ENCODE assay signal across 26 mouse cellular contexts in genomic region chr3:136821993-136822392, GRCm38 (mm10).
DNase-seq lines count a peak whose midpoint lies in the region; ATAC-seq and TF ChIP-seq lines count a peak whose summit lies in the region.
"Had no signal": no experiment of that assay in that cellular context is flagged by ENCODE, and none has a peak within 500 bp of the region (broad histone marks: within the 10 kb centered on the region; RNA-seq: fewer than 3 reads in every experiment).

No protein-coding gene starts in this region.

- H3K4me3 ChIP-seq in layer of hippocampus, adult 2 months = no peak overlapping the region
- no peak overlapping the region for H3K4me3 ChIP-seq in G1E (ENCODE audit: low read depth, low read length)
- no peak overlapping the region for H3K4me3 ChIP-seq in hindbrain, embryonic 16.5 days (ENCODE audit: low read length)
- H3K4me3 ChIP-seq: embryonic facial prominence, embryonic 10.5 days; embryonic facial prominence, embryonic 12.5 days; forebrain, embryonic 13.5 days; forebrain, embryonic 15.5 days had no signal

- H3K27ac ChIP-seq in layer of hippocampus, adult 2 months = peak overlapping the region; percentile 75; the same call in 1 of the 2 replicates
- no peak overlapping the region for H3K27ac ChIP-seq in hindbrain, embryonic 16.5 days (ENCODE audit: low read depth, low read length)
- H3K27ac ChIP-seq: embryonic facial prominence, embryonic 10.5 days; embryonic facial prominence, embryonic 12.5 days; forebrain, embryonic 13.5 days; forebrain, embryonic 15.5 days had no signal

- H3K4me1 ChIP-seq in G1E (ENCODE audit: insufficient read depth, low read depth, low read length) = peaks cover 35% of the 10 kb centered on the region
- H3K4me1 ChIP-seq in hindbrain, embryonic 16.5 days (ENCODE audit: control insufficient read depth, insufficient read depth, low read depth, low read length) = no peaks in the 10 kb centered on the region
- H3K4me1 ChIP-seq: embryonic facial prominence, embryonic 10.5 days; embryonic facial prominence, embryonic 12.5 days; forebrain, embryonic 13.5 days; forebrain, embryonic 15.5 days had no signal

- no peaks in the 10 kb centered on the region for H3K9me3 ChIP-seq in G1E (replicated peaks)
- no peaks in the 10 kb centered on the region for H3K9me3 ChIP-seq in hindbrain, embryonic 16.5 days (ENCODE audit: control insufficient read depth, low read length)
- H3K9me3 ChIP-seq: embryonic facial prominence, embryonic 10.5 days; embryonic facial prominence, embryonic 12.5 days; forebrain, embryonic 13.5 days; forebrain, embryonic 15.5 days had no signal

- TF ChIP-seq CTCF in layer of hippocampus, adult 2 months (conservative IDR thresholded peaks at IDR 0.05) = no peak
- TF ChIP-seq CTCF in G1E (IDR thresholded peaks at IDR 0.05; ENCODE audit: low read depth, low read length) = no peak

- no peak for DNase-seq in layer of hippocampus, adult 2 months (ENCODE audit: low spot score in 2 of 2)
- no peak for DNase-seq in layer of hippocampus, adult 8-10 months (ENCODE audit: low spot score in 2 of 2)
- peak; percentile 37 for DNase-seq in 416B (ENCODE audit: low read depth)
- no peak for DNase-seq in G1E (ENCODE audit: low spot score)
- DNase-seq in embryo, embryonic 10.5 days (ENCODE audit: low spot score) = no peak
- DNase-seq in heart, postnatal 25 days (ENCODE audit: low spot score) = no peak
- DNase-seq: adrenal gland, adult 2 months; adrenal gland, postnatal 10 days; adrenal gland, postnatal 25 days; B cell, adult 2 months; cerebellum, adult 11 months; cerebellum, adult 18-20 months; cerebellum, adult 8-10 months; cerebellum, adult 9-11 months; cerebellum, postnatal 14 days; cerebellum, postnatal 36 days; forebrain, postnatal 0 days had no signal

- peak; percentile 70 for ATAC-seq in G1E (ENCODE audit: extremely low read depth, insufficient number of reproducible peaks, low FRiP score, poor library complexity, severe bottlenecking)
- ATAC-seq in megakaryocyte progenitor cell, adult 5-6 weeks (replicated peaks; ENCODE audit: poor library complexity) = peak; percentile 52
- no peak for ATAC-seq in hindbrain, embryonic 16.5 days
- ATAC-seq: CD4-positive, CD25-positive, alpha-beta regulatory T cell, adult 4 months; forebrain, embryonic 13.5 days; Patski had no signal

- 82% methylated on average over 2 of the region's 2 CpGs for WGBS in hindbrain, embryonic 16.5 days

- H3K9ac ChIP-seq in hindbrain, embryonic 16.5 days (ENCODE audit: low read depth, low read length) = no peak overlapping the region
- H3K9ac ChIP-seq: embryonic facial prominence, embryonic 12.5 days; forebrain, embryonic 13.5 days; forebrain, embryonic 15.5 days; forebrain, postnatal 0 days had no signal

- H3K4me2 ChIP-seq in hindbrain, embryonic 16.5 days (ENCODE audit: low read length) = no peak overlapping the region
- H3K4me2 ChIP-seq: embryonic facial prominence, embryonic 12.5 days; forebrain, embryonic 13.5 days; forebrain, embryonic 15.5 days had no signal

- intact Hi-C loops in heart, postnatal 25 days (cut with DNase I) = no loop called here

- peaks cover 14% of the 10 kb centered on the region for H3K36me3 ChIP-seq in G1E (replicated peaks)
- no peaks in the 10 kb centered on the region for H3K36me3 ChIP-seq in hindbrain, embryonic 16.5 days (ENCODE audit: control insufficient read depth, insufficient read depth, low read length)
- H3K36me3 ChIP-seq: embryonic facial prominence, embryonic 10.5 days; embryonic facial prominence, embryonic 12.5 days; forebrain, embryonic 15.5 days had no signal

- no peaks in the 10 kb centered on the region for H3K27me3 ChIP-seq in G1E (ENCODE audit: insufficient read depth, low read length)
- H3K27me3 ChIP-seq in hindbrain, embryonic 16.5 days (replicated peaks; ENCODE audit: control insufficient read depth, insufficient read depth, low read length) = no peaks in the 10 kb centered on the region
- H3K27me3 ChIP-seq: CH12.LX; embryonic facial prominence, embryonic 12.5 days; forebrain, embryonic 13.5 days; forebrain, embryonic 15.5 days; Patski had no signal
